In the genomic region with DNA sequence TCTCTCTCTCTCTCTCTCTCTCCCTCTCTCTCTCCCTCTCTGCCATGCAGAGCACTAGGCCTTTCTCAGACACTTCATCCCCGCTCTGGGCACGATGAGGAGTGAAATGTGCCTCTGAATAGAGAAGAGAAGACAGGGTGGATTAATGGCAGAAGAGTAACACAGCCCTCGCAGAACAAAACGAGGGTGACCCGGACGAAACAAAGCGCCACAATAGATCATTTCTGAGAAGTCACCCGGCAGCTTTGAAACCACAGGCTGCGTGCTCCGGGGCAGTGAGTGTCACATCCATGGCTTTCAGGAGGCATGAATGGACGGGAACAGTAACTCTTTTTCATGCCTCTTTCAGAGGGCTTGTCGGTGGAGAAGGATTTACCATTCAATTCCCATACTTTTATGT, we compare ENCODE assay signal across 20 mouse cellular contexts.
DNase-seq lines count a peak whose midpoint lies in the region; ATAC-seq lines count a peak whose summit lies in the region.
"Had no signal": no experiment of that assay in that cellular context is flagged by ENCODE, and none has a peak within 500 bp of the region (broad histone marks: within the 10 kb centered on the region; RNA-seq: fewer than 3 reads in every experiment).

No protein-coding gene starts in this region.

- no peaks in the 10 kb centered on the region for H3K27me3 ChIP-seq in hindbrain, embryonic 11.5 days (ENCODE audit: control insufficient read depth, insufficient read depth, low read length)
- H3K27me3 ChIP-seq in midbrain, embryonic 14.5 days (ENCODE audit: control insufficient read depth, insufficient read depth, low read length) = no peaks in the 10 kb centered on the region
- H3K27me3 ChIP-seq: CH12.LX; embryonic facial prominence, embryonic 15.5 days; liver, embryonic 13.5 days; Patski; stomach, embryonic 15.5 days had no signal

- WGBS in hindbrain, embryonic 11.5 days = 20% methylated on average over 12 of the region's 12 CpGs
- 7% methylated on average over 12 of the region's 12 CpGs for WGBS in midbrain, embryonic 14.5 days

- H3K4me2 ChIP-seq in hindbrain, embryonic 11.5 days (replicated peaks; ENCODE audit: low read depth, low read length) = no peak overlapping the region
- no peak overlapping the region for H3K4me2 ChIP-seq in midbrain, embryonic 14.5 days (ENCODE audit: low read length)
- H3K4me2 ChIP-seq: liver, embryonic 13.5 days had no signal

- H3K4me1 ChIP-seq in hindbrain, embryonic 11.5 days (replicated peaks; ENCODE audit: control insufficient read depth, insufficient read depth, low read length) = peaks cover 17% of the 10 kb centered on the region
- H3K4me1 ChIP-seq in midbrain, embryonic 14.5 days (ENCODE audit: control insufficient read depth, insufficient read depth, low read length) = peaks cover 21% of the 10 kb centered on the region
- H3K4me1 ChIP-seq: liver, embryonic 13.5 days had no signal

- H3K9me3 ChIP-seq in hindbrain, embryonic 11.5 days (ENCODE audit: control insufficient read depth, low read length) = no peaks in the 10 kb centered on the region
- no peaks in the 10 kb centered on the region for H3K9me3 ChIP-seq in midbrain, embryonic 14.5 days (ENCODE audit: control insufficient read depth, low read length)
- H3K9me3 ChIP-seq: embryonic facial prominence, embryonic 15.5 days; liver, embryonic 13.5 days; stomach, embryonic 15.5 days had no signal

- H3K36me3 ChIP-seq in hindbrain, embryonic 11.5 days (ENCODE audit: control insufficient read depth, insufficient read depth, low read length) = no peaks in the 10 kb centered on the region
- no peaks in the 10 kb centered on the region for H3K36me3 ChIP-seq in midbrain, embryonic 14.5 days (ENCODE audit: control insufficient read depth, insufficient read depth, low read length)
- H3K36me3 ChIP-seq: embryonic facial prominence, embryonic 15.5 days; liver, embryonic 13.5 days; stomach, embryonic 15.5 days had no signal

- DNase-seq in retina, postnatal 1 day = peak; percentile 47
- DNase-seq in retina, embryonic 14.5 days (ENCODE audit: low spot score) = no peak
- peak; percentile 74 for DNase-seq in hindbrain, embryonic 11.5 days (ENCODE audit: low spot score)
- peak; percentile 64 for DNase-seq in midbrain, embryonic 14.5 days
- no peak for DNase-seq in gastrocnemius, adult 8-10 months (ENCODE audit: low spot score in 2 of 2)
- no peak for DNase-seq in thymus, postnatal 36 days
- no peak for DNase-seq in right cerebral cortex, postnatal 4 days
- DNase-seq: cerebellum, adult 9-10 months; heart, adult 18-20 months; layer of hippocampus, adult 9-11 months; left cerebral cortex, postnatal 4 days; liver, embryonic 13.5 days; lung, postnatal 36 days; right cerebral cortex, postnatal 14 days; thymus, postnatal 14 days had no signal

- no peak overlapping the region for H3K4me3 ChIP-seq in hindbrain, embryonic 11.5 days (ENCODE audit: low read depth, low read length)
- no peak overlapping the region for H3K4me3 ChIP-seq in midbrain, embryonic 14.5 days (replicated peaks; ENCODE audit: low read depth, low read length)
- H3K4me3 ChIP-seq: embryonic facial prominence, embryonic 15.5 days; liver, embryonic 13.5 days; stomach, embryonic 15.5 days had no signal

- no peak overlapping the region for H3K9ac ChIP-seq in hindbrain, embryonic 11.5 days (ENCODE audit: low read depth, low read length)
- H3K9ac ChIP-seq in midbrain, embryonic 14.5 days (replicated peaks; ENCODE audit: low read length) = no peak overlapping the region
- H3K9ac ChIP-seq: embryonic facial prominence, embryonic 15.5 days; liver, embryonic 13.5 days; stomach, embryonic 15.5 days had no signal

- peak; percentile 70 for ATAC-seq in hindbrain, embryonic 11.5 days (ENCODE audit: low FRiP score)
- no peak for ATAC-seq in midbrain, embryonic 14.5 days (ENCODE audit: low FRiP score, low TSS enrichment)
- ATAC-seq: intestine, postnatal 0 days; Patski had no signal

- H3K27ac ChIP-seq in hindbrain, embryonic 11.5 days (ENCODE audit: low read depth, low read length) = peak overlapping the region; percentile 71
- no peak overlapping the region for H3K27ac ChIP-seq in midbrain, embryonic 14.5 days (replicated peaks; ENCODE audit: low read depth, low read length)
- H3K27ac ChIP-seq: embryonic facial prominence, embryonic 15.5 days; liver, embryonic 13.5 days; stomach, embryonic 15.5 days had no signal

Comparison
In these comparisons a context has a peak if more than half of its experiments do, and no peak if none do; other contexts are left out.
1. DNase-seq: peak in retina, postnatal 1 day (single experiment), hindbrain, embryonic 11.5 days (single experiment) and midbrain, embryonic 14.5 days (single experiment); none in retina, embryonic 14.5 days (single experiment), gastrocnemius, adult 8-10 months (0 of 2), thymus, postnatal 36 days (0 of 2) and right cerebral cortex, postnatal 4 days (single experiment).